Mouse (Mus musculus): ENCODE results near the gene Kcnk5. TPM values are rescaled to one million over a fixed set of nuclear protein-coding genes. Genes with fewer than 3 reads are reported as not detected.

Kcnk5 gene
- polyA plus RNA-seq (2014; fragmentation: Nextera tagmentation; extraction: Ambion mirVana) = 5.5 and 6.7 TPM in 2 replicates

DNA sequence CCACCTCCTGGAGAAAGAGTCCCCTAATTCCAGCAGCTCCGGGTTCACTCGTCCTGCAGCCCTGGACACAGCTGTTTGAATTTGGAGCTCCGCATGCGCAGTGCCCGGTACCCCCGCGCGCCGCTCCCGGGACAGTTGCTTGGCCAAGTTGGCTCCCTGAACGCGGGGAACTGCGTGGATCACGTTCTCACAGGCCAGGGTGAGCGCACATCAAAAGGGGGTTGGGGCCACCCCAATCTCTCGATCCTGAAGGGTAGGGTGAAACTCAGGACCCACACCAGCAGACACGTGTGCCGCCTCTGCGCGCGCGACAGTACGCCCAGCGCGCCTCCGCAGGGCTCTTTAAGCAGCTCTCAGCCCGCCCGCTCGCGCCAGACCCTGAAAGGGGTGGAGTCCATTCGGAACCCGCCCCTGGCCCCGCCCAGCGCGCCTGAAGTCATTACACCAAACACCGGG, at the start of gene Kcnk5:
Gene Kcnk5, minus strand, starts transcription at position 344 of the 456 bp plus-strand sequence.
- peak within 1 kb of the TSS; percentile 52 for H3K4me3 ChIP-seq (ENCODE audit: low read depth, low read length)
- no peak within 1 kb of the TSS; the same call in 1 of the 2 replicates for H3K27ac ChIP-seq (ENCODE audit: low read length)
- ATAC-seq (ENCODE audit: insufficient number of reproducible peaks, insufficient read depth, low FRiP score, low read depth) = peak; percentile 94
- peak within 1 kb of the TSS; percentile 45 for H3K9ac ChIP-seq (replicated peaks; ENCODE audit: low read depth, low read length)
- 1% methylated on average over 36 of the region's 36 CpGs for WGBS
- no peaks in the 10 kb centered on the region for H3K36me3 ChIP-seq (ENCODE audit: control insufficient read depth, insufficient read depth, low read length)
- peak within 1 kb of the TSS; percentile 96 for H3K4me2 ChIP-seq (replicated peaks; ENCODE audit: low read depth, low read length)
- H3K4me1 ChIP-seq (ENCODE audit: control insufficient read depth, insufficient read depth, low read length) = peaks cover 10% of the 10 kb centered on the region; the same call in 1 of the 2 replicates
- H3K27me3 ChIP-seq (ENCODE audit: control insufficient read depth, insufficient read depth, low read length) = no peaks in the 10 kb centered on the region
- no peaks in the 10 kb centered on the region for H3K9me3 ChIP-seq (ENCODE audit: control insufficient read depth, low read depth, low read length)

DNA sequence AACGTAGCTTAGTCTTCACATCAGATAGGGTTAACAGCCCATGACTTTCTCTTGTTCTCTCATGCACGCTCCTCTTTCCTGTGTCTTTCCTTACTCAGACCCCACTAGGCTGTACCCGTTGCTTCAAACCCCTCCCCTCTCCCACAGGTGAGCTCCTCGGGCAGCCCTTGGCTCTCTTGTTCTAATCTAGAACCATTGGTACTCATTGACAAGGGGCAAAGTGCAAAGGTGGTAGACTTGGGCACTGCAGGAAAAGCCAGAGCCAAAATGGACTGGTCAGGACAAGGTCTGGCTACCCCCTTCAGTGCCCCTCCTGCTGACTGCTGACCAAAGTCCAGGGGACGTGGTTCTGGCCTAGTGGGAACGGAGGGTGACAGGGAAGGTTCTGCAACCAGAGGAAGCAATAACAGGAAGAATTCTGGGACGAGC, 48.5 kb upstream of the Kcnk5 start:
- no peak overlapping the region for H3K4me2 ChIP-seq (replicated peaks; ENCODE audit: low read depth, low read length)
- ATAC-seq (ENCODE audit: insufficient number of reproducible peaks, insufficient read depth, low FRiP score, low read depth) = no peak
- H3K27me3 ChIP-seq (ENCODE audit: control insufficient read depth, insufficient read depth, low read length) = no peaks in the 10 kb centered on the region
- no peaks in the 10 kb centered on the region for H3K36me3 ChIP-seq (ENCODE audit: control insufficient read depth, insufficient read depth, low read length)
- no peak overlapping the region for H3K9ac ChIP-seq (replicated peaks; ENCODE audit: low read depth, low read length)
- 76% methylated on average over 7 of the region's 7 CpGs for WGBS
- no peak overlapping the region for H3K4me3 ChIP-seq (ENCODE audit: low read depth, low read length)
- H3K9me3 ChIP-seq (ENCODE audit: control insufficient read depth, low read depth, low read length) = no peaks in the 10 kb centered on the region
- no peak overlapping the region for H3K27ac ChIP-seq (ENCODE audit: low read length)
- 0 out of 2 replicates have a peak, but pooled peaks cover 3% of the 10 kb centered on the region for H3K4me1 ChIP-seq (ENCODE audit: control insufficient read depth, insufficient read depth, low read length)

DNA sequence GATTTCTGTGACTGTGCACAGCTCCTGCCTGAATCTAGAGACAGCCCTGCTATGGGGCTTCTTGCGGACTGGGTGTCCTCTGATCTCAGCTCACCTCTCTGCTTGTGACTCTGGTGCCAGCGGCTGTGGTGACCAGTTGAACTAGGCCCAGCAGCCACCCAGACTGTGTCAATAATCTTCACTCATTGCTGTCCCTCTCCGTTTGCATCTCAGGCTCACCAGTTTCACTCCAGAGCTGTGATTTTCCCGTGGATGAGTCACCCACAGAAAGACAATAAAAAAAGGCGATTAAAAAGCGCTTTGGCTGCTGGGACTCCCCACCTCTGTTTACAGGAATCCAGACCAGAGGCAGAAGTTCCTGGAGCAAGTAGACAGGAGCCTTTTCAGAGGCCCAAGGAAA, 47.8 kb upstream of the Kcnk5 start:
- Histone ChIP-seq H3K27ac (ENCODE audit: low read length) (no peak overlapping the region), H3K4me3 (ENCODE audit: low read depth, low read length) (no peak overlapping the region), H3K9ac (replicated peaks; ENCODE audit: low read depth, low read length) (no peak overlapping the region), H3K4me1 (ENCODE audit: control insufficient read depth, insufficient read depth, low read length) (0 out of 2 replicates have a peak, but pooled peaks cover 3% of the 10 kb centered on the region), H3K27me3 (ENCODE audit: control insufficient read depth, insufficient read depth, low read length) (no peaks in the 10 kb centered on the region), H3K36me3 (ENCODE audit: control insufficient read depth, insufficient read depth, low read length) (no peaks in the 10 kb centered on the region), H3K4me2 (replicated peaks; ENCODE audit: low read depth, low read length) (no peak overlapping the region), H3K9me3 (ENCODE audit: control insufficient read depth, low read depth, low read length) (no peaks in the 10 kb centered on the region)
- ATAC-seq (ENCODE audit: insufficient number of reproducible peaks, insufficient read depth, low FRiP score, low read depth) = no peak
- WGBS = 65% methylated on average over 6 of the region's 6 CpGs

DNA sequence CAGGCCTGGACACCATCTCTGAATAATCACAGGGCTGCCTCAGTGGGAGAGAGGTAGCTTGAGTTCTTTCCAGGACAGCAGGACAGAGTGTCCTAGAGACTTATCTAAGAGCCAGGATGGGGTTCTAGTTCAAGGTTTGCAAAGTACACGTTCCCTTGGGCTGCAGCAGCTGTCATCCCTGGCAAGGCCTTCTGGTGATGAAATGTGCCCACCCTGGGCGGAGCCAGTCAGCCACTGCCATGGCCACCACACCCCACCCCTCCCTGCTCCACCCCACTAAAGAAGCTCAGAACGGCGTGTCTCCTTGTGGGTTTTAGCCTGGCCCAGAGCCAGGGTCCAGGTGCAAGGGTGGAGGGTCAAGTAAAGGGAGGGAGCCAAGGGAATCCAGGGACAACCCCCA, 46.7 kb upstream of the Kcnk5 start:
- no peaks in the 10 kb centered on the region for H3K9me3 ChIP-seq (ENCODE audit: control insufficient read depth, low read depth, low read length)
- H3K9ac ChIP-seq (replicated peaks; ENCODE audit: low read depth, low read length) = no peak overlapping the region
- H3K27ac ChIP-seq (ENCODE audit: low read length) = no peak overlapping the region
- H3K4me1 ChIP-seq (ENCODE audit: control insufficient read depth, insufficient read depth, low read length) = 0 out of 2 replicates have a peak, but pooled peaks cover 3% of the 10 kb centered on the region
- H3K4me2 ChIP-seq (replicated peaks; ENCODE audit: low read depth, low read length) = no peak overlapping the region
- H3K27me3 ChIP-seq (ENCODE audit: control insufficient read depth, insufficient read depth, low read length) = no peaks in the 10 kb centered on the region
- no peaks in the 10 kb centered on the region for H3K36me3 ChIP-seq (ENCODE audit: control insufficient read depth, insufficient read depth, low read length)
- H3K4me3 ChIP-seq (ENCODE audit: low read depth, low read length) = no peak overlapping the region
- ATAC-seq (ENCODE audit: insufficient number of reproducible peaks, insufficient read depth, low FRiP score, low read depth) = no peak
- WGBS = 54% methylated on average over 4 of the region's 4 CpGs

DNA sequence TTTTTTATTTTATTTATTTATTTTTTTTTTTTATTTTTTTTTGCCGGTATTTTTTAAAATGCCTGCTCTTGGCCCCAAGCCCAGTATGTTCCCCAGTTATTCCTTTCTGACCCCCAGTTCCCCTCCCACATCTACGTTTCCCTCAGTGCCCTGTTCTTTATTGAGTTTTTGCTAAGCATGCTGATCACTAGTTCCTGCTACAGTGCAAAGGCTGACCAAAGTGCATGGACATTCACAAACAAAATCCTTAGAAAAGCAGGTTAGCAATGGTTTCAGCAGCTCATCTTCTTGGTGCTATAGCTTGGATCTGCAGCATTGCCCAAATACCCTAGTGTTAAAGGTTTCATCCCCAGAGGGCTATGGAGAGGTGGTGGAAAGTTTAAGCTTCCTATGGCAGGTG, 45.4 kb upstream of the Kcnk5 start:
- Histone ChIP-seq H3K27ac (ENCODE audit: low read length) (no peak overlapping the region), H3K4me3 (ENCODE audit: low read depth, low read length) (no peak overlapping the region), H3K36me3 (ENCODE audit: control insufficient read depth, insufficient read depth, low read length) (no peaks in the 10 kb centered on the region), H3K27me3 (ENCODE audit: control insufficient read depth, insufficient read depth, low read length) (no peaks in the 10 kb centered on the region), H3K4me2 (replicated peaks; ENCODE audit: low read depth, low read length) (no peak overlapping the region), H3K9me3 (ENCODE audit: control insufficient read depth, low read depth, low read length) (no peaks in the 10 kb centered on the region), H3K4me1 (ENCODE audit: control insufficient read depth, insufficient read depth, low read length) (no peaks in the 10 kb centered on the region), H3K9ac (replicated peaks; ENCODE audit: low read depth, low read length) (no peak overlapping the region)
- no peak for ATAC-seq (ENCODE audit: insufficient number of reproducible peaks, insufficient read depth, low FRiP score, low read depth)
- WGBS = 51% methylated on average over 2 of the region's 2 CpGs

DNA sequence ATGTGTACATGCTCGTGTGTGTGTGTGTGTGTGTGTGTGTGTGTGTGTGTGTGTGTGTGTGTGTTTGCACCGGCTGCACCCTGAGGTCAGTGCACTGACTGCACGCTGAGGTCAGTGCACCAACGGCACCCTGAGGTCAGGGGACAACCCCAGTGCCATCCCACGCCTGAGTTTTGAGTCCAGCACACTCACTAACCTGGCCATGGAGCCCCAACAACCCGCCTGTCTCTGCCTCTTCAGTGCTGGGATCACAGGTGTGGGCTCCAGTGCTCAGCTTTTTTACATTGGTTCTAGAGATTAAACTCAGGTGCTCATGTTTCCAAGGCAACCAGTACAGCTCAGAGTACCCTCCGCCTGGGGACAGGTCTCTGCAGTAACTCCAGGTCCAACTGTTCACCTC, 44.9 kb upstream of the Kcnk5 start:
- Histone ChIP-seq H3K4me3 (ENCODE audit: low read depth, low read length) (no peak overlapping the region), H3K36me3 (ENCODE audit: control insufficient read depth, insufficient read depth, low read length) (no peaks in the 10 kb centered on the region), H3K9ac (replicated peaks; ENCODE audit: low read depth, low read length) (no peak overlapping the region), H3K4me1 (ENCODE audit: control insufficient read depth, insufficient read depth, low read length) (no peaks in the 10 kb centered on the region), H3K27me3 (ENCODE audit: control insufficient read depth, insufficient read depth, low read length) (no peaks in the 10 kb centered on the region), H3K27ac (ENCODE audit: low read length) (no peak overlapping the region), H3K9me3 (ENCODE audit: control insufficient read depth, low read depth, low read length) (no peaks in the 10 kb centered on the region), H3K4me2 (replicated peaks; ENCODE audit: low read depth, low read length) (no peak overlapping the region)
- no peak for ATAC-seq (ENCODE audit: insufficient number of reproducible peaks, insufficient read depth, low FRiP score, low read depth)
- WGBS = 51% methylated on average over 7 of the region's 7 CpGs

DNA sequence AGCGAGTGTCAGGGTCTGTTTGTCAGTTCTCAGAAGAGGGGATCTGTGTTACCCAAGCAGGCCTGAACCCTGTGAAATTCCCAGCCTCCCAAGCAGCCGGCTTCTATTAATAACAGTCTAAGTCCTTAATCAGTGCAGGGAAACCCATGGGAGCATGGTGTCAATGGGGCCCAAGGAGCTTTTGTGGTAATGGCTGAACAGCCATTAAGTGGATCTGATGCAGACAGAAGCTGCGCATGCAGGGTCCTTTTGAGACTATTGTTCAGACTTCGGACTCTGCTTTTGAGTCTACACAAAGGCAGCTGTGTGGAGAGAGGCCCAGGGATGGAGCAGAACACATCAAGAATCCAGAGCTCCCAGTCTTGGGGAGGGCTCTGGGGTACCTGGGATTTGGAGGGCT, 43.9 kb upstream of the Kcnk5 start:
- no peak overlapping the region for H3K4me2 ChIP-seq (replicated peaks; ENCODE audit: low read depth, low read length)
- H3K9me3 ChIP-seq (ENCODE audit: control insufficient read depth, low read depth, low read length) = no peaks in the 10 kb centered on the region
- no peaks in the 10 kb centered on the region for H3K27me3 ChIP-seq (ENCODE audit: control insufficient read depth, insufficient read depth, low read length)
- no peaks in the 10 kb centered on the region for H3K36me3 ChIP-seq (ENCODE audit: control insufficient read depth, insufficient read depth, low read length)
- H3K27ac ChIP-seq (ENCODE audit: low read length) = no peak overlapping the region
- H3K4me3 ChIP-seq (ENCODE audit: low read depth, low read length) = no peak overlapping the region
- no peaks in the 10 kb centered on the region for H3K4me1 ChIP-seq (ENCODE audit: control insufficient read depth, insufficient read depth, low read length)
- no peak for ATAC-seq (ENCODE audit: insufficient number of reproducible peaks, insufficient read depth, low FRiP score, low read depth)
- 63% methylated on average over 4 of the region's 4 CpGs for WGBS
- H3K9ac ChIP-seq (replicated peaks; ENCODE audit: low read depth, low read length) = no peak overlapping the region

DNA sequence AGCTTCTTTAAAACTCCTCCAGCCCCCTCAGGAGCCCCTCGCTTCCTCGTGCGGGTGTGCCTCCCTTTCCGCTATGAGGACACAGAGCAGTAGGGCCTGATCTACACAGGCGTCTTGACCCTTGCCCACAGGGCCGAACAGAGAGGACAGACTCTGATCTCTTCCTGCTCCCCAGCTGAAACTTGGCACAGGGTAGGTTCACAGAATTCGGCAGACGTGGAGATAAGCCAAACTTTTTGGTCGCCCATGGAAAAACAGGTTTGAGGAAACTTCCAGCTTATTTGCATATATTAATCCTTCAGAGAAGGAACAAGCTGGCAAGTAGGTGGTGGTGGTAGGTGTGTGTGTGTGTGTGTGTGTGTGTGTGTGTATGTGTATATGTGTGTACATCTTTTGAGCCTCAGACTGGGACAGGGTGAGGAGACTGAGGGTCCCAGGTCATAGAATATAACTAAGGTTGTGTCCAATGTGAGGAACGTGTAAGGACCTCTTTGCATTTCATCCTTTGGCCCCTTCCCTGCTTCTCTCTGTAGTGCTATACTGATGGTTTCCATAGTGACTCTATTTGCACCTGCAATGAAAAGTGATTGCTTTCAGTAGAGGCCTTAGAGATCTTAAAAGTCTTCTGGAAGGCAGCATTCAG, 43.1 kb upstream of the Kcnk5 start:
- H3K9me3 ChIP-seq (ENCODE audit: control insufficient read depth, low read depth, low read length) = no peaks in the 10 kb centered on the region
- no peaks in the 10 kb centered on the region for H3K4me1 ChIP-seq (ENCODE audit: control insufficient read depth, insufficient read depth, low read length)
- no peak for ATAC-seq (ENCODE audit: insufficient number of reproducible peaks, insufficient read depth, low FRiP score, low read depth)
- WGBS = 60% methylated on average over 10 of the region's 10 CpGs
- H3K27me3 ChIP-seq (ENCODE audit: control insufficient read depth, insufficient read depth, low read length) = no peaks in the 10 kb centered on the region
- no peak overlapping the region for H3K4me3 ChIP-seq (ENCODE audit: low read depth, low read length)
- no peaks in the 10 kb centered on the region for H3K36me3 ChIP-seq (ENCODE audit: control insufficient read depth, insufficient read depth, low read length)
- no peak overlapping the region for H3K4me2 ChIP-seq (replicated peaks; ENCODE audit: low read depth, low read length)
- no peak overlapping the region for H3K9ac ChIP-seq (replicated peaks; ENCODE audit: low read depth, low read length)
- no peak overlapping the region for H3K27ac ChIP-seq (ENCODE audit: low read length)

DNA sequence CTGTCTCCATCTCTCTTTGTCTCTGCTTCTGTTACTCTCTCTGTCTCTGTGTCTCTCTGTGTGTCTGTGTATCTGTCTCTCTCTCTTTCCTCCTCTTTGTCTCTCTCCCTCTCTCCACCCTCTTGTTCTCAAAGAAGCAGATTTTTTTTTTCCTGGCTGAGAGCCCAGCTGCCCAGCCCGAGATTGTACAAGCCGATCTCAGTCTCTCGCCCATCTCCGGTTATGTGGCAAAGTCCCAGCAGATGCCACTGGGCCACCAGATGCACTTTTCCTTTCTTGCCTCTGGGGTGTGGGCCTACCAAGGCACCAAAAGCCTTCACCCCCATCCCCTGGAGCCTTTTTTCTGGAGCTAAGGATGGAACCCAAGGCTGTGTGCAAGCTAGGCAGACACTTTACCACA, 42.6 kb upstream of the Kcnk5 start:
- no peak for ATAC-seq (ENCODE audit: insufficient number of reproducible peaks, insufficient read depth, low FRiP score, low read depth)
- Histone ChIP-seq H3K4me3 (ENCODE audit: low read depth, low read length) (no peak overlapping the region), H3K4me1 (ENCODE audit: control insufficient read depth, insufficient read depth, low read length) (no peaks in the 10 kb centered on the region), H3K36me3 (ENCODE audit: control insufficient read depth, insufficient read depth, low read length) (no peaks in the 10 kb centered on the region), H3K27me3 (ENCODE audit: control insufficient read depth, insufficient read depth, low read length) (no peaks in the 10 kb centered on the region), H3K9me3 (ENCODE audit: control insufficient read depth, low read depth, low read length) (no peaks in the 10 kb centered on the region), H3K4me2 (replicated peaks; ENCODE audit: low read depth, low read length) (no peak overlapping the region), H3K9ac (replicated peaks; ENCODE audit: low read depth, low read length) (no peak overlapping the region), H3K27ac (ENCODE audit: low read length) (no peak overlapping the region)
- 39% methylated on average over 4 of the region's 4 CpGs for WGBS
